Mouse (Mus musculus): ENCODE measurements around the gene Nwd2. TPM values are rescaled to one million over a fixed set of nuclear protein-coding genes. Genes with fewer than 3 reads are reported as not detected.

Gene Nwd2
- polyA plus RNA-seq, 1 experiment from 2014 or later, result 0.23 TPM

DNA sequence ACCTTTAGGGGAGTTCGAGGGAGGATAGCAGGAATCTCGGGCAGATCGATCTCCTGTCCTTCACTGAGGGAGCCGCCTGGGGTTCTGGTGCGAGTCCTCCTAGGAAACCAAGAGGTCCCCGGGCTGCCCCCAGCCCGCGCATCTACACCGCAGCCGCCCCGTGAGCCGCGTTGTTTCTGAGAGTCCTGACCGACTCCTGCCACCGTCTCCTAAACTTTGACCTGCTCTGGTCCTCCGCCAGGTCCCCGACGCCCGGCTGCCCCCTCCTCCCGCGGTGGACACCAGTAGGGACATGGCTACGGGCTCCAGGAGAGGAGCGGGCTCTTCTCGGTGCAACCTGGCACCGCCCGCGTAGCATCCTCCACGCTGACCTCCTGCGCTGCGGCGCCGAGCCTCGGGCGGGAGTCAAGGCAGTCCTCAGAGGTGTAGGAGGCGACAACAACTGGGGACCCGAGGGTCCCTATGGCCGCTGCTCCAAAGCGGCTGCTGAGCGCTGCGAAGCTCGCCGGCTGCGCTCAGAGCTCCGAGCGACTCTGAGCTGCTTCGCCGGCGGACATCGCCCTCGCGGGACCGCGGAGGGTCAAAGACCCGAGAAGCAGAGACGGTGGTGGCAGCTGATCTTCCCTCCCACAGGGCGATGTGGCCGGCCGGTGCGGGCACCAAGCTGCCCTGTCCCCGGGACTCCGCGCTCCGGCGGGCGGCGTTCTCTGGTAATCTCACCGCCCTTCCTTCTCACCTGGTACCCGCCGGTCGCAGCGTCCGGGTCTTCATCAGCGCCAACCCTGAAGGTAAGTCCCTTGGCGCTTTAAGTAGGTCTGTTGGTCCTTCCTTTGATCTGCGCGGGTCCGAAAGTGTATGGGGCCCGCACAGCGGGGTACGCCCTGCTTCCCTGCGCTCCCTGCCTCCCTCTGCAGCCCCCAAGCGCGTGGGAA, 897 bp downstream of the Nwd2 start:
- peak overlapping the region; percentile 49 for H3K4me3 ChIP-seq (ENCODE audit: low read length)
- H3K9me3 ChIP-seq (ENCODE audit: control insufficient read depth, low read length), result no peaks in the 10 kb centered on the region
- H3K9ac ChIP-seq (ENCODE audit: low read depth, low read length), result peak overlapping the region; percentile 40; the same call in 1 of the 2 replicates
- H3K4me1 ChIP-seq (ENCODE audit: control insufficient read depth, insufficient read depth, low read length), result 0 out of 2 replicates have a peak, but pooled peaks cover 3% of the 10 kb centered on the region
- H3K27ac ChIP-seq (ENCODE audit: low read length), result no peak overlapping the region
- H3K27me3 ChIP-seq (replicated peaks; ENCODE audit: control insufficient read depth, insufficient read depth, low read length), result peaks cover 31% of the 10 kb centered on the region
- peak overlapping the region; percentile 68 for H3K4me2 ChIP-seq (ENCODE audit: low read depth, low read length)
- ATAC-seq, result peak; percentile 65
- 1% methylated on average over 80 of the region's 83 CpGs for whole genome bisulfite sequencing
- H3K36me3 ChIP-seq (ENCODE audit: control insufficient read depth, insufficient read depth, low read length), result no peaks in the 10 kb centered on the region

GRCm38 (mm10) chr5:63651813-63652212, 2.9 kb downstream of the Nwd2 start:
- no peak overlapping the region for H3K4me3 ChIP-seq (ENCODE audit: low read length)
- no peak overlapping the region for H3K27ac ChIP-seq (ENCODE audit: low read length)
- H3K4me1 ChIP-seq (ENCODE audit: control insufficient read depth, insufficient read depth, low read length), result 0 out of 2 replicates have a peak, but pooled peaks cover 3% of the 10 kb centered on the region
- H3K4me2 ChIP-seq (ENCODE audit: low read depth, low read length), result no peak overlapping the region
- H3K9me3 ChIP-seq (ENCODE audit: control insufficient read depth, low read length), result no peaks in the 10 kb centered on the region
- H3K36me3 ChIP-seq (ENCODE audit: control insufficient read depth, insufficient read depth, low read length), result no peaks in the 10 kb centered on the region
- ATAC-seq, result no peak
- peaks cover 31% of the 10 kb centered on the region for H3K27me3 ChIP-seq (replicated peaks; ENCODE audit: control insufficient read depth, insufficient read depth, low read length)
- no peak overlapping the region for H3K9ac ChIP-seq (ENCODE audit: low read depth, low read length)

- no peaks in the 10 kb centered on the region for H3K36me3 ChIP-seq (ENCODE audit: control insufficient read depth, insufficient read depth, low read length)
- no peak overlapping the region for H3K4me2 ChIP-seq (ENCODE audit: low read depth, low read length)
- H3K9ac ChIP-seq (ENCODE audit: low read depth, low read length), result no peak overlapping the region
- no peaks in the 10 kb centered on the region for H3K9me3 ChIP-seq (ENCODE audit: control insufficient read depth, low read length)
- 84% methylated on average over 2 of the region's 2 CpGs for WGBS
- 0 out of 2 replicates have a peak, but pooled peaks cover 3% of the 10 kb centered on the region for H3K4me1 ChIP-seq (ENCODE audit: control insufficient read depth, insufficient read depth, low read length)
- peaks cover 31% of the 10 kb centered on the region for H3K27me3 ChIP-seq (replicated peaks; ENCODE audit: control insufficient read depth, insufficient read depth, low read length)
- H3K4me3 ChIP-seq (ENCODE audit: low read length), result no peak overlapping the region
- H3K27ac ChIP-seq (ENCODE audit: low read length), result no peak overlapping the region
- ATAC-seq, result no peak
Measured at GRCm38 (mm10) chr5:63652705-63653104, 3.8 kb downstream of the Nwd2 start.

DNA sequence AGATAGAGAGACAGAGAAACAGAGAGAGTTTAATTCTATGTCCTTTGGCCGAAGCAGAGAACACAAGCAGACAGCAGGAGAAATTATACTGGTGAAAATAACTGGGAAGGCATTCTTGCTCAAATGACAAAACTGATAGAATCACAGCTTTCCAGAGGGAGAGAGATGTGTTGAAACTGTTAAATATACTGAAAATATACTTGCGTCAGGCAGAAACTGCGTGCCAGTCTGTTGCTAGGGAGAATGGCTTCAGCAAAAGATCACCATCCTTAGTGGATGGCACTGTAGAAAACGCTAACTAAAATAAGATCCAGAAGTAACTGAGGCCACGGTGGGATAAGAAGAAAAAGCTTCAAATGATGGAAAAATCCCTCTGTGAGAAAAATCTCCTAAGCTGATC, 18.0 kb downstream of the Nwd2 start:
- no peaks in the 10 kb centered on the region for H3K27me3 ChIP-seq (replicated peaks; ENCODE audit: control insufficient read depth, insufficient read depth, low read length)
- no peak for ATAC-seq
- no peaks in the 10 kb centered on the region for H3K9me3 ChIP-seq (ENCODE audit: control insufficient read depth, low read length)
- no peak overlapping the region for H3K27ac ChIP-seq (ENCODE audit: low read length)
- no peak overlapping the region for H3K9ac ChIP-seq (ENCODE audit: low read depth, low read length)
- H3K4me3 ChIP-seq (ENCODE audit: low read length), result no peak overlapping the region
- 91% methylated on average over 5 of the region's 5 CpGs for WGBS
- no peak overlapping the region for H3K4me2 ChIP-seq (ENCODE audit: low read depth, low read length)
- no peaks in the 10 kb centered on the region for H3K36me3 ChIP-seq (ENCODE audit: control insufficient read depth, insufficient read depth, low read length)
- H3K4me1 ChIP-seq (ENCODE audit: control insufficient read depth, insufficient read depth, low read length), result no peaks in the 10 kb centered on the region

DNA sequence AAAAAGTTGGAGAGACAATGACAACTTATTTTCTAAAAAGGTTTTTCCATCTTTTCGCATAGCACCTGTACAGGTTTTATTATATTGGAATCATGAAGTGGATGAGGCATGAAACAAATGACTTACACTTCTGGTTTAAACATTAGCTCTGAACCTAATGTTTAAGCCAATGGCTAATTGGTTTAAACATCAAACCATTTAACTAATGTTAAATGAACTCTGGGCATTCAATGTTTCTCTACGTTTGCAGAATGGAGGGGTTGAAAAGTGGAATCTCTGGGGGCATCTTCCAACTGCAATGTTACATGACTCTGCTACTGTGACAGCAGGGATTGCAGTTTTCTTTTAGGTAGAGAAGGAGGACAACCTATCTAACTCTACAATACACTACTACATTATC, 27.0 kb downstream of the Nwd2 start:
- Histone ChIP-seq H3K4me1 (ENCODE audit: control insufficient read depth, insufficient read depth, low read length) (no peaks in the 10 kb centered on the region), H3K9ac (ENCODE audit: low read depth, low read length) (no peak overlapping the region), H3K9me3 (ENCODE audit: control insufficient read depth, low read length) (no peaks in the 10 kb centered on the region), H3K4me2 (ENCODE audit: low read depth, low read length) (no peak overlapping the region), H3K27ac (ENCODE audit: low read length) (no peak overlapping the region), H3K27me3 (replicated peaks; ENCODE audit: control insufficient read depth, insufficient read depth, low read length) (no peaks in the 10 kb centered on the region), H3K4me3 (ENCODE audit: low read length) (no peak overlapping the region), H3K36me3 (ENCODE audit: control insufficient read depth, insufficient read depth, low read length) (no peaks in the 10 kb centered on the region)
- 78% methylated on average over 2 of the region's 2 CpGs for WGBS
- ATAC-seq, result no peak

DNA sequence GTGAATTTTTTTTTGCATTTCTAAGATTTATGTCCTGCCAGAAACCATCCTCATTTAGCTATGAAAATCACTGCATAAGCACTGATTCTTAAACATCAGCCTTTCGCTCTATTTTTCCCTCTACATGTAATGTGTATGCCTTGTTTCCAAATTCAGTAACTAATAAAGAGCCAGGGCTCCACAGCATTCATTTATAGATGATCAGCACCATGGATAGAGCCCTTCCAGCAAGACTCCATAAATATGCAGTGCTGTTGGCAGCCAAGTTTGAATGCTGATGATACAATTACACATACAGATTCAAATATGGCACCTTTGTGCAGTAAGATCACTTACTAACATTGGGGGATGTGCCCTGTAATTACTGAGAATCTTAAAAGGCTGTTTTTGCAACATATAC, 40.2 kb downstream of the Nwd2 start:
- Histone ChIP-seq H3K27ac (ENCODE audit: low read length) (no peak overlapping the region), H3K4me2 (ENCODE audit: low read depth, low read length) (no peak overlapping the region), H3K9me3 (ENCODE audit: control insufficient read depth, low read length) (no peaks in the 10 kb centered on the region), H3K9ac (ENCODE audit: low read depth, low read length) (no peak overlapping the region), H3K36me3 (ENCODE audit: control insufficient read depth, insufficient read depth, low read length) (no peaks in the 10 kb centered on the region), H3K4me1 (ENCODE audit: control insufficient read depth, insufficient read depth, low read length) (no peaks in the 10 kb centered on the region), H3K27me3 (replicated peaks; ENCODE audit: control insufficient read depth, insufficient read depth, low read length) (no peaks in the 10 kb centered on the region), H3K4me3 (ENCODE audit: low read length) (no peak overlapping the region)
- WGBS, result 79% methylated on average over 1 of the region's 1 CpGs
- no peak for ATAC-seq

GRCm38 (mm10) chr5:63696784-63697183, 47.9 kb downstream of the Nwd2 start:
- H3K27me3 ChIP-seq (replicated peaks; ENCODE audit: control insufficient read depth, insufficient read depth, low read length), result no peaks in the 10 kb centered on the region
- H3K4me1 ChIP-seq (ENCODE audit: control insufficient read depth, insufficient read depth, low read length), result no peaks in the 10 kb centered on the region
- no peaks in the 10 kb centered on the region for H3K9me3 ChIP-seq (ENCODE audit: control insufficient read depth, low read length)
- no peak overlapping the region for H3K27ac ChIP-seq (ENCODE audit: low read length)
- ATAC-seq, result no peak
- WGBS, result 83% methylated on average over 2 of the region's 2 CpGs
- no peaks in the 10 kb centered on the region for H3K36me3 ChIP-seq (ENCODE audit: control insufficient read depth, insufficient read depth, low read length)
- H3K4me3 ChIP-seq (ENCODE audit: low read length), result no peak overlapping the region
- H3K4me2 ChIP-seq (ENCODE audit: low read depth, low read length), result no peak overlapping the region
- H3K9ac ChIP-seq (ENCODE audit: low read depth, low read length), result no peak overlapping the region

DNA sequence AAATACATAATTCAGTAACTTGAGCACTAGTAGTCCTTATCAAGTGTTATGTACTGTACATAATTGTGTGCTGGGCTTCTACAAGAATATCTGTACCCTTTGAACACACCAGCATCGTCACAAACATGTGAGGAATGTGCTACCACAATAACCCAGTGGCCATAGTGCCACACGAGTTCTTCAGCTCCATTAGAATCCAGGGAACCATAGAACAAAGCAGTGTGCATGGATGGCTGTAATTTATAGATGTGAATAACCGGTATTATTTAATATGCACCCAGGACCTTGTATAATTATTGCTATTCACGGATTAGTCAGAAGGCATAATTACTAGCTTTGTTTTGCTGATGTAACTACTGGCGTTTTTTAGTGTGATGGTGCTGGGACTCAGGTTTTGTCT, 48.3 kb downstream of the Nwd2 start:
- H3K27me3 ChIP-seq (replicated peaks; ENCODE audit: control insufficient read depth, insufficient read depth, low read length), result no peaks in the 10 kb centered on the region
- H3K36me3 ChIP-seq (ENCODE audit: control insufficient read depth, insufficient read depth, low read length), result no peaks in the 10 kb centered on the region
- no peaks in the 10 kb centered on the region for H3K9me3 ChIP-seq (ENCODE audit: control insufficient read depth, low read length)
- H3K4me1 ChIP-seq (ENCODE audit: control insufficient read depth, insufficient read depth, low read length), result no peaks in the 10 kb centered on the region
- no peak for ATAC-seq
- WGBS, result 75% methylated on average over 5 of the region's 5 CpGs
- H3K9ac ChIP-seq (ENCODE audit: low read depth, low read length), result no peak overlapping the region
- H3K27ac ChIP-seq (ENCODE audit: low read length), result no peak overlapping the region
- no peak overlapping the region for H3K4me3 ChIP-seq (ENCODE audit: low read length)
- no peak overlapping the region for H3K4me2 ChIP-seq (ENCODE audit: low read depth, low read length)

DNA sequence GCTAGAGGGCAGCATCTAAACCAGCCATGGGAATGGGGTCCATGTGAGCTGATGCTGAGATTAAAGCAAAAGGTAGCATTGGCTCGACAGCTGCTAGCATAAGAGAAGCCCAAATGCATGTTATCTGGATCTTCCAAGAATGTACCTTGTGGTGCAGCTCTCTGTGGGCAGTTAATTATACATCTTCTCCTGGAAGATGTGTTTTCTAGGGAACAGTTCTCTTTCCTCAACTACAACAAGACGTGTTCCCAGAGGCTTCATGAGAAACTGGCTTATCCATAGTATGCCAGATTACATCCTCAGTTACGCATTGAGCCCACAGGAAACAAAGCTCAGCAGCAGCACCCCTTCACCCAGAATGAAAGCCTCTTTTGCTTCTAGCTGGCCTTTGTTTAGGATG, 80.1 kb downstream of the Nwd2 start:
- Histone ChIP-seq H3K27me3 (replicated peaks; ENCODE audit: control insufficient read depth, insufficient read depth, low read length) (no peaks in the 10 kb centered on the region), H3K9ac (ENCODE audit: low read depth, low read length) (no peak overlapping the region), H3K9me3 (ENCODE audit: control insufficient read depth, low read length) (no peaks in the 10 kb centered on the region), H3K27ac (ENCODE audit: low read length) (no peak overlapping the region), H3K36me3 (ENCODE audit: control insufficient read depth, insufficient read depth, low read length) (no peaks in the 10 kb centered on the region), H3K4me1 (ENCODE audit: control insufficient read depth, insufficient read depth, low read length) (no peaks in the 10 kb centered on the region), H3K4me3 (ENCODE audit: low read length) (no peak overlapping the region), H3K4me2 (ENCODE audit: low read depth, low read length) (no peak overlapping the region)
- ATAC-seq, result no peak
- 78% methylated on average over 3 of the region's 3 CpGs for WGBS
